Mouse (Mus musculus): ENCODE data around the gene Ccl4. TPM values are rescaled to one million over a fixed set of nuclear protein-coding genes. Genes with fewer than 3 reads are reported as not detected.

Ccl4 gene
- total RNA-seq (2014; rRNA removed) (not detected in 2 replicates), polyA plus RNA-seq (2015; fragmentation: Nextera tagmentation; extraction: Ambion mirVana) (0.58 and 1.1 TPM in 2 replicates)

- Histone ChIP-seq H3K4me2 (ENCODE audit: low read depth) (no peak within 1 kb of the TSS), H3K36me3 (ENCODE audit: insufficient read depth) (no peaks in the 10 kb centered on the region), H3K27me3 (ENCODE audit: insufficient read depth, low read length) (no peaks in the 10 kb centered on the region), H3K9me3 (ENCODE audit: low read length) (no peaks in the 10 kb centered on the region), H3K9ac (no peak within 1 kb of the TSS), H3K4me1 (ENCODE audit: insufficient read depth) (no peaks in the 10 kb centered on the region), H3K4me3 (ENCODE audit: low read depth, low read length) (no peak within 1 kb of the TSS), H3K27ac (ENCODE audit: low read depth, low read length) (no peak within 1 kb of the TSS)
- TF ChIP-seq CTCF (IDR thresholded peaks at IDR 0.05; ENCODE audit: low read depth) = no peak
- ATAC-seq (no peak), DNase-seq (no peak)
- WGBS = 76% methylated on average over 6 of the region's 6 CpGs
Measured at GRCm38 (mm10) chr11:83662204-83662603, at the start of gene Ccl4. TSS of gene Ccl4 (plus strand) at chr11:83662584.

- no peak for TF ChIP-seq CTCF (IDR thresholded peaks at IDR 0.05; ENCODE audit: low read depth)
- Histone ChIP-seq H3K4me2 (ENCODE audit: low read depth) (no peak overlapping the region), H3K36me3 (ENCODE audit: insufficient read depth) (no peaks in the 10 kb centered on the region), H3K4me1 (ENCODE audit: insufficient read depth) (no peaks in the 10 kb centered on the region), H3K4me3 (ENCODE audit: low read depth, low read length) (no peak overlapping the region), H3K9me3 (ENCODE audit: low read length) (no peaks in the 10 kb centered on the region), H3K9ac (no peak overlapping the region), H3K27me3 (ENCODE audit: insufficient read depth, low read length) (no peaks in the 10 kb centered on the region), H3K27ac (ENCODE audit: low read depth, low read length) (no peak overlapping the region)
- DNase-seq = no peak
- 96% methylated on average over 1 of the region's 1 CpGs for WGBS
- no peak for ATAC-seq
Measured at GRCm38 (mm10) chr11:83616586-83616985, 45.8 kb upstream of the Ccl4 start.

DNA sequence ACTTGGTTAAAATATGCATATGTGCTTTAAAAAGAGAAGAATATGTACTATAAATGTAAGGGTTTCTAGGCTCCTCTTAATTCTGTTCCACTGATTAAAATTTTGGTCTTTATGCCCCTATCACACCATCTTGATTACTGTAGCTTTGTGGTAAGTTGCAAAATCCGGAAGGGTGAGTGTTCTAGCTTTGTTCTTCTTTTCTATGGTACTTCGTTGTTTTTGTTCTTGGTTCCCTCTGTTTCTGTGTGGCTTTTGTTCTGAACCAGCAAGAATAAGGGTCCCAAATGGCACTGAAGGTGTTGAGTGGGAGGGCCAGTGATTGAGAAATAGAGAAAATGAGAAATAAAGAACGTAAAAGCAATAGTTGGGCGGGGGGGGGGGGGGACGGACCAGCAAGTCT, 44.1 kb upstream of the Ccl4 start:
- no peak overlapping the region for H3K4me2 ChIP-seq (ENCODE audit: low read depth)
- no peak overlapping the region for H3K4me3 ChIP-seq (ENCODE audit: low read depth, low read length)
- TF ChIP-seq CTCF (IDR thresholded peaks at IDR 0.05; ENCODE audit: low read depth) = no peak
- H3K27me3 ChIP-seq (ENCODE audit: insufficient read depth, low read length) = no peaks in the 10 kb centered on the region
- ATAC-seq = no peak
- no peaks in the 10 kb centered on the region for H3K9me3 ChIP-seq (ENCODE audit: low read length)
- H3K4me1 ChIP-seq (ENCODE audit: insufficient read depth) = no peaks in the 10 kb centered on the region
- H3K9ac ChIP-seq = no peak overlapping the region
- no peak for DNase-seq
- H3K27ac ChIP-seq (ENCODE audit: low read depth, low read length) = no peak overlapping the region
- no peaks in the 10 kb centered on the region for H3K36me3 ChIP-seq (ENCODE audit: insufficient read depth)
- WGBS = 51% methylated on average over 5 of the region's 5 CpGs

GRCm38 (mm10) chr11:83619037-83619436, 43.3 kb upstream of the Ccl4 start:
- no peak overlapping the region for H3K27ac ChIP-seq (ENCODE audit: low read depth, low read length)
- DNase-seq = no peak
- no peaks in the 10 kb centered on the region for H3K4me1 ChIP-seq (ENCODE audit: insufficient read depth)
- no peak overlapping the region for H3K4me3 ChIP-seq (ENCODE audit: low read depth, low read length)
- ATAC-seq = no peak
- H3K4me2 ChIP-seq (ENCODE audit: low read depth) = no peak overlapping the region
- TF ChIP-seq CTCF (IDR thresholded peaks at IDR 0.05; ENCODE audit: low read depth) = no peak
- H3K9me3 ChIP-seq (ENCODE audit: low read length) = no peaks in the 10 kb centered on the region
- no peaks in the 10 kb centered on the region for H3K36me3 ChIP-seq (ENCODE audit: insufficient read depth)
- no peaks in the 10 kb centered on the region for H3K27me3 ChIP-seq (ENCODE audit: insufficient read depth, low read length)
- WGBS = 97% methylated on average over 1 of the region's 1 CpGs
- H3K9ac ChIP-seq = no peak overlapping the region

DNA sequence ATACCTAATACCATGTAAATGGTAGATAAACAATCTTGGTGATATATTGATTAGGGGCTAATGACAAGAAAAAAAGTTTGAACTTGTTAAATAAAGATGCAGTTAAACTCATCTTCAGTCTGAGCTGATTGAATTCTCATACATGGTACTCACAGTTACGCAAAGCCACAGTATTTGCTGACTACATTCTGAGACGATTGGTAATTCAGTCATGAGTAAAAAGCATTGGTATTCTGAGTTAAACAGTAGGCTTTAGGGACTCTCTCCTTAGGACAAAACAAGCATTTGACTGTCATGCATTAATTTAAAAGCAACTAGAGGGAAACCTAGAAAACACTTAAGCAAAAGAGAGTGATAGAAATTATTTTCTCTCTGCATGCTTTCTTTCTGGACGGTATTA, 38.8 kb upstream of the Ccl4 start:
- no peak overlapping the region for H3K4me2 ChIP-seq (ENCODE audit: low read depth)
- no peak overlapping the region for H3K4me3 ChIP-seq (ENCODE audit: low read depth, low read length)
- no peaks in the 10 kb centered on the region for H3K9me3 ChIP-seq (ENCODE audit: low read length)
- H3K4me1 ChIP-seq (ENCODE audit: insufficient read depth) = no peaks in the 10 kb centered on the region
- H3K36me3 ChIP-seq (ENCODE audit: insufficient read depth) = no peaks in the 10 kb centered on the region
- ATAC-seq = no peak
- H3K27ac ChIP-seq (ENCODE audit: low read depth, low read length) = no peak overlapping the region
- no peak for DNase-seq
- no peak for TF ChIP-seq CTCF (IDR thresholded peaks at IDR 0.05; ENCODE audit: low read depth)
- 79% methylated on average over 3 of the region's 3 CpGs for WGBS
- no peak overlapping the region for H3K9ac ChIP-seq
- no peaks in the 10 kb centered on the region for H3K27me3 ChIP-seq (ENCODE audit: insufficient read depth, low read length)

GRCm38 (mm10) chr11:83628808-83629207, 33.6 kb upstream of the Ccl4 start:
- DNase-seq = no peak
- Histone ChIP-seq H3K9ac (no peak overlapping the region), H3K27me3 (ENCODE audit: insufficient read depth, low read length) (no peaks in the 10 kb centered on the region), H3K4me3 (ENCODE audit: low read depth, low read length) (no peak overlapping the region), H3K27ac (ENCODE audit: low read depth, low read length) (no peak overlapping the region), H3K9me3 (ENCODE audit: low read length) (no peaks in the 10 kb centered on the region), H3K4me1 (ENCODE audit: insufficient read depth) (0 out of 2 replicates have a peak, but pooled peaks cover 2% of the 10 kb centered on the region), H3K4me2 (ENCODE audit: low read depth) (no peak overlapping the region), H3K36me3 (ENCODE audit: insufficient read depth) (no peaks in the 10 kb centered on the region)
- 90% methylated on average over 9 of the region's 9 CpGs for WGBS
- ATAC-seq = no peak
- TF ChIP-seq CTCF (IDR thresholded peaks at IDR 0.05; ENCODE audit: low read depth) = no peak

DNA sequence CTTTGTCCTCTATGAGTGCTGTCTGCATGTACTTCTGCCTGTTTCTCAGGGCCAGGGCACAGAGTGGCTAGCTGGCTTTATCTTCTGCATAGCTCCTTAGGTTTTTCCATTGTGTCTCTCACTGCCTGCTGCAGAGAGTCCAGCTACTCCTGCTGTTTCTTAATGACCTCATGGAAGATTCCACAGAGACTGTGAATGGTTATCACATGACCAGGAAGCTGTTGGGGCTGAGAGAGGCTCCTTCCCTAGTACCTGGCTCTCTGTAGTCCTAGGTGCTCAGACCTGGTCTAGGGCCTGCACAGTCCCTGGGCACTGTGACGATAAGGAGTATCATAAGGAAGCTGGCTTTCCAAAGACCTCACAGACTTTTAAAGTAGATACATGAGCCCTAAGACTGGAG, 31.8 kb upstream of the Ccl4 start:
- no peak overlapping the region for H3K9ac ChIP-seq
- DNase-seq = no peak
- ATAC-seq = no peak
- H3K9me3 ChIP-seq (ENCODE audit: low read length) = no peaks in the 10 kb centered on the region
- 0 out of 2 replicates have a peak, but pooled peaks cover 6% of the 10 kb centered on the region for H3K4me1 ChIP-seq (ENCODE audit: insufficient read depth)
- H3K4me2 ChIP-seq (ENCODE audit: low read depth) = no peak overlapping the region
- no peaks in the 10 kb centered on the region for H3K36me3 ChIP-seq (ENCODE audit: insufficient read depth)
- no peak overlapping the region for H3K27ac ChIP-seq (ENCODE audit: low read depth, low read length)
- no peaks in the 10 kb centered on the region for H3K27me3 ChIP-seq (ENCODE audit: insufficient read depth, low read length)
- no peak for TF ChIP-seq CTCF (IDR thresholded peaks at IDR 0.05; ENCODE audit: low read depth)
- 90% methylated on average over 1 of the region's 1 CpGs for whole genome bisulfite sequencing
- H3K4me3 ChIP-seq (ENCODE audit: low read depth, low read length) = no peak overlapping the region
